Mouse (Mus musculus) R1 (cell line): ENCODE data around the gene Rbks.
A peak's percentile ranks its signal among the peaks of the same experiment; 100 is the strongest.
"Not testable (repeated sequence)": the region's sequence is repeated elsewhere in the genome, so short reads cannot be mapped to it uniquely, and the experiment has no call there.

Experiments
- DNase-seq: peaks from one replicate; pipeline ENCODE4 v3.0.0-alpha.2; 2018; ENCODE audit warnings: low read depth, low spot score

Gene Rbks

DNA sequence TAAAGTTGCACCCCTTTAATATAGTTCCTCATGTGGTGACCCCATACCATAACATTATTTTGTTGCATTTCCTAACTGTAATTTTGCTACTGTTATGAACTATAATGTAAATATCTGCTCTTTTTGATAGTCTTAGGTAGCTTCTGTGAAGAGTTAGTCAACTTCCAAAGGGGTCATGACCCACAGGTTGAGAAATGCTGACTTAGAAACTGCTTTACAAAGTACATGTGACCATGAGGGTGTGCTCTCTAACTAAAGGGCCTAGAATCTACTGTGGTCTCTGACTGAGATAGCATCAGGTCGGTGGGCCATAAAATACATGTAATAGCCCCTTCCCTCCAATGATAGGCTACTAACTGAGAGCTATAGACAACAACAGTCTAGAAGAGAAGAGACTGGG is 19.4 kb downstream of the Rbks start:
- DNase-seq, result no peak

DNA sequence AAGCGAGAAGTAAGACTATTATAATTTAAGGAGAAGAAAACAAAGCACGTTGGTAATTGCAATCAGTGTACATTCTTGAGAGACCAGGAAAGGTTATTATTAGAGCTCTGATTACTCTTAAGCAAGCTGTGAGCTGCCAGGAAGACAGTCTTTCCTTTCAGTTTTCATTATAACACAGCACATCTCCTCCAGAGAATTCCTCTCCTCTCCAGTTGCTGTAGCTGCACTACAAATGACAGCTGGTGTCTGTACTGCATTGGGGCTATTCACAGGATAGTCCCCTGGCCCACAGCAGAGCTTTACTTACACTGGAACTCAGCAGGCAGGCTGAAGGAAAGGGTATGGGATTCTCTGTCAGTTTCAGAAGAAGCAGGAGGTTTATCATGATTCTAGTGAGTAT is 24.0 kb downstream of the Rbks start:
- no peak for DNase-seq

DNA sequence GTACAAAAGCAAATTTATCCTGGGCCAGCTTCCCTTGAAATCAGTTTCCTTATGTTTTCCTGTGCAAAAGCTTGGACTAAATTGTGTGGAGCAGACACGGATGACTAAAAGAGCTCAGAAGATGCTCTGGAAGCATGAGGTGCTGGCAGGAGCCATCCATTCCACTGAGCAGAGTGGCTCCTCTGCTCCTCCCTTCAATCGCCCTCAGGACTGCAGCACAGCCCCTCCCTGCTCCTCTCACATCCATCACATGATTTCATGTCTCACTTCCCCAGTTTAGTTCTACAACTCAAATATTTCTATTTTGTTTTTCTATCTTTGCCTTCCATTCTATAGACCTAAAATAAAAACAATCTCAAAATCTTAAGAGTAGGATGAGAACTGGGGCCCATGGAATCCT is 26.3 kb downstream of the Rbks start:
- DNase-seq, result no peak

DNA sequence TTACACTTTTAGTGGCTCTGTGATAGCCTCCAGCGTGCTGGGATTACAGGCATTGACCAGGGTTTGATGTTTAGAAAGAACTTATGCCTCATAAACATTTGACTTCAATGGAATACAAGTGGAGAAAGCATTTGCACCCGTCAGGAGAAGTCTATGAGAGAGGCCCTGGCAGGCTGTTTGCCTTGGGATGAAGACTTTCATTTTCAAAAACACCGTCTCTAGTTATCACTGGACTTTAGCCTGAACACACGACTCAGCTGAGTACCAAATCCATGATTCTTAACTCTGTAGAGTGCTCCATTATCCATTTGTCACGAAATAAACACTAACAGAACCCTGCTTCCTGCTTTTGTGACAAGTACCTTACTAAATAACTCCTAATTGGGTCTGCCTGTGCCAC is 27.4 kb downstream of the Rbks start:
- DNase-seq, result no peak

DNA sequence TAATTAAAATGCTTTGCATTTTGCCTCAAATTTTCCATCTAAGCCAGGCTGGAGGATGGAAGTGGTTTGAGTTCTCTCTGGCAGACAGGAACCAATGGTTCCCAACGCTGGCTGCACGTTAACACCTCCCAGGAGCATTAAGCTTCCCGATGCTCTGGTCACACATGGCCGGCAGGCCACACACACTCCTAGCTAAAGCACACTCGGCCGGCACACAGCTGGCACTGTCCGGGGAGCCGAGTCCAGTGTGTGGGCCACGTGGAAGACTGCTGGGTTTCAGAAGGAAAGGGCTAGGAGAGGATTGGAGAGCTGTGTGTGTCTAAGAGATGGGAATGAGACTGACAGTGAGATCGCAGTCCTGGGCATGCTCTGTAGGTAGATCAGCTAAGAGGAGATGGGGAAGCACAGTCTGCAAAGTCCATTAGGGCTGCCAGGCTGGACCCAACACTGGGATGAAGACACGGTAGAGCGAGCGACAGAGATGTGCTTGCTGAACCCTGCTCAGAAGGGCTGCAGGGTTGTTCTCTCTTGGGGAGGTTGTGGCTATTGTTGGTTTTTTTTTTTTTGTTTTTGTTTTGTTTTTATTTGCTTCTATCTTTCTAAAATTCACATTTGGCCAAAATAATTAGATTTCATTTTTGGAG is 29.0 kb downstream of the Rbks start:
- peak; percentile 7 for DNase-seq

DNA sequence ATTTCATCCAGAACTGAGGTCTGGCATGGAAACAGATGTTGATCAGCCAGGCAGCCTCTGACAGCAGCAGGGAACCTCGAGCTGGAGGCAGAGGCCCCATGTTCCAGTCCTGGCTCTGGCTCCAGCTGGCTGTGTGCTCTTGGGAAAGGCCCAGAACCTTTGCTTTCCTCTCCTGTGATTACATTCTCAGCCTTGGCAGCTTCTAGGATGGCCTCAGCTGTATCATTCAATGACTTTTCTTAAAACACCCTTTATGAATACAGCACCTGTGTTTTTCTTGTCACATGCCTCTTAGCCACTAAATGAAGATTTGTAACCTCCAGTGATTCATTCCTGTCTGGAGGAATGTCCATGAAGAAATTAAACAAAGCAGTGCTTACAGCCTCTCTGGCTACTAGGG is 31.3 kb downstream of the Rbks start:
- DNase-seq, result no peak

DNA sequence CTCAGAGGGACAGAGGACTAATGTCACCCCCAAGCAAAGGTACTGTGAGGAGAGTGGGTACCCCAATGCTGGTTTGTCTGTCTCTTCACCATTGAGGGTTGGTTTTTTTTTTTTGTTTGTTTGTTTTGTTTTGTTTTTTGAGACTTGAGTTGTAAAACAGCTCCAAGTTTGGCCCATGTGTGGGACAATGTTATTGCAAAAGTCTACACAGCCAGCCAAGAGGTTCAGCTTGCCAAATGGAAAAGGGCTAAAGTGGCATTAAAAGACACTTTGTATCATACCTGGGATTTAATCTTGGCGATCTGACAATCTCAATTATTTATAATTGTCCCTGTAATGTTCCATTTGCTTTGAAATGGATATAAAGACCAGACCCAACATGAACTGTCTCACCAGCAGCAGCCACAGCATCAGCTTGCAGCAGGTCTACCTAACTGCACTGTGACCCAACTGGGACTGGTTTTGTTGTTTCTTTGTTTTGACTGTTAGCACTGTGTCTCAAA is 41.7 kb downstream of the Rbks start:
- no peak for DNase-seq

DNA sequence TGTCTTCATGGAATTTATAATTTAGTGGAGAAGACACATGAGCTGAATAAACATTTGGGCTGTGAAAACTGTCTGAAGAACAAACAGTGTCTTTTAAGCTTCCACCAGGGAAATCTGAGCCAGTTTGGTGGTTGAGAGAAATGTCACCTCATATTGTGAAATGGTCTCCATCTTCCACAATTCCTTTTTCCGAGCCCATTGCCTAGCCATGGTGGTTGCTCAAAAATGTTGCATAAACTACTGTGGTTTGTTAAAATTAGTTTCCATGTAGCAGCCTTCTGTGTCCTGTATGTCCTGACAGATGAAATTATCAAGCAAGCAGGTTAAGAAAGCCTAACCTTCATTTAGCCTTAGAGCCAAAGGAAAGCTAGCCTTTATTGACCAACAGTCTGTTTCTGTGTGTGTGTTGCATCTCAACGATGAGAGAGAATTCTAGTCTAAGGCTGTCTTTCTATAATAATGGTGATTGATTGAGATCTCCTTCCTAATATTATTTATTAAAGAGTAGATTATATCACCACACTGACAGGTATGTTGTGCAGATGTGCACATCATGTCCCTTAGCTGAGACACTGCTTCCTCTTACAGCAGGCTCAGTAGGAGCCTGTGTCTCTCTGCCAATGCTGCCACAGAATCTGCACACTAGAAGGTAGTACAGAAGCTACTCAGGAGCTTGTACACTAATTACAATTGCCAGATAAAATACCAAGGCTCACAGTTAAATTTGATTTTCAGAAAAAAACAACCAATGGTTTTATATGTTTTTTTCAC is 46.7 kb downstream of the Rbks start:
- DNase-seq, result no peak

DNA sequence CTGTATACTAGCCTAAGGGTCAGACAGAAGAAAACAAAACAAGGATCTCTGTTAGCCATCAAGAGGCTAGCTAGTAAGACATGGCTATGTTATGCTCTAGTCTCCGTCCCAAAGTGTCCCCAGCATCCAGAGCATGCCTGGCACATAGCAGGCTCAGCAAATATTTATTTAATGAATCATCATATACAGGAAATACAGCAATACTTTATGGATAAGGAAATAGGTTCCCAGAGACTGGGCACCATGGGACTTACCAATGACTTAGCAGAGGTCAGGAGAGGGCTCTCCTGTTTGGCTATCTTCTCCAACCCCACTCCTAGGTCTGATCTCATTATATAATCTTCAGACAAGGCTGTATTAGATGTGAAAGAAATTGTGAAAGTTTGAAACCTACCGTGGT is 50.1 kb downstream of the Rbks start:
- DNase-seq, result no peak

DNA sequence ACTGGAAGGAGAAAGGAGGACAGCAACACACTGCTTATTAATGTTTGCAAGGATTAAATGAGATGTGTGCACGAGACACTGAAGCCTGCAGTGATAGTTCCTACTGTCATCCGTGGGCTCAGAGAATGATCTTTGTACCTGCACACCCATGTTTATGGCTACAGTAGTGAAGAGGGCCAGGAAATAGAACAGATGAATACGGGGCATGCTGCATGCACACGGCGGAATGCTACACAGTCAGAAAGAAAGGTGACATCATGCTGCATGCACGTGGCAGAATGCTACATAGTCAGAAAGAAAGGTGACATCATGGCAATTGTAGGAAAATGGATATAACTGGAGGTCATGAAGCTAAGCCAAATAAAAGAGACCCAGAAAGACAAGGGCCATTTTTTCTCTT is 50.9 kb downstream of the Rbks start:
- DNase-seq, result no peak

DNA sequence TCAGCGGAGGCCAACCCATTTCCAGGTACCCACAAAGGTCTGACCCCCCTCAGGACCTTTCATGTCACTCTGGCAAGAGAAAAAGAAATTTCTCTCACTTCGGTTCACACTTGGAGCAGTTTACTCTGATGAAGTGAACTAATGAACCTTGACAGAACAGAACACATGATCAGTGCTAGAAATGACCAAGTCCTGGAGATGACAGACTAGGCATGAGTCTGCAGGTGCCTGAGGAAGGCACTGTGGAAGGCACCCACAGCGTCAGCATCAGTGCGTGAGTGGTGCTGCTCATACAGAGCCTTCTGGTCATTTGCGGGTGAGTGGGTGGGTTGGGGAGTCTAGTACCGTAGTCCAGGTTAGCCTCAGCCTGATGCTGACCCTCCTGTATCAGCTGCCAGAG is 51.6 kb downstream of the Rbks start:
- DNase-seq, result no peak

DNA sequence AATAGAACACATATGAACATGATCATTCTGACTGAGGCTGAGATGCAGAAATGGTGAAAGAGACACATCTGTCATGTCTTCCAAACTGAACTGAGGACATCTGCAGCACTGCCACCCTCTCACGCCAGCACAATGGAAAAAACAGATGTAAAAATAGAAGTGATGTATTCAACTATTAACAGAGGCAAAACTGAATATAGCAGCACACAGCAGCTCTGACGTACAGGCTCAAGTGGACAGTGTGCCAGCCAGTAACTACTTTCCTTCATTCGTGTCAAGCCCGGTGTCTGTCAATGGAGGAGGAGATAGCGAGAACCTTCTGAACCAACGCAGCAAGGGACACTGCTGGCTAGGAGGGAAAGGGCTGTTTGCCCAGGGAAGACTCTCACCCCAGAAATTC is 52.6 kb downstream of the Rbks start:
- no peak for DNase-seq

DNA sequence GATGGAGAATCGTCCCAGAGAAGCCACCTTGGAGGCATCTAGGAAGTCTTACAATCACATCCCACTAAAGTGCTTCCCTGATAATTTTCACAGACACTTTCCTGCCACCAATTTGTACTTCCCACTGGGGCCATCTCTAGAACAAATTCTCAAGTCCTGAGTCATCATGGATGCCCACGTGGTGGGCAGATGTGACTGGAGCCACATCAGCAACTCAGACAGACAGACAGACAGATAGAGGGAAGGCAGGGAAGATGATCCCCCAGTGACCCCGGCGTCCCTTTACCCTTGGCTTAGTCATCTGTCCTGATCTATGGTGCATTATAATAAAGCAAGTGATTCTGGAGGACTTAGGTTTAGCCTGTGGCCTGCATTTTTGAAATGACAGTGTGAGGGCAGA is 53.2 kb downstream of the Rbks start:
- no peak for DNase-seq

DNA sequence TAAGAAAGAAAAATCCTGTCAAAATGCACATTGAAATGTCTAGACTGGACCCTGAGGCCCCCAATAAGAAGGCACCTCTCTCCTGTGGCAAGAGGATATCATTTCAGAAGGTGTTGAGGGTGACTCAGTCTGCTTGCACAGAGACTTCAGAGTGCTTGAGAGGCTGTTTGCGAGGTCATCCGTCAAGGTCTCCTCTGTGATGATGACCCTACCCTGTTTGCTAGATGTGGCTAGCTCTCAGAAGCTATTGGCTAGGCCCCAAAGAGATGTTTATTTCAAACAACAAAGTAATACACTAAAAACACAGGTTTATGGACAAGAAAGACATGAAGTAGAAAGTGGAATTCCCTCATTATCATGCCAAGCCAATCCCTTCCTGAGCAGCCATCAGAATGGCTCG is 55.1 kb downstream of the Rbks start:
- DNase-seq, result no peak

DNA sequence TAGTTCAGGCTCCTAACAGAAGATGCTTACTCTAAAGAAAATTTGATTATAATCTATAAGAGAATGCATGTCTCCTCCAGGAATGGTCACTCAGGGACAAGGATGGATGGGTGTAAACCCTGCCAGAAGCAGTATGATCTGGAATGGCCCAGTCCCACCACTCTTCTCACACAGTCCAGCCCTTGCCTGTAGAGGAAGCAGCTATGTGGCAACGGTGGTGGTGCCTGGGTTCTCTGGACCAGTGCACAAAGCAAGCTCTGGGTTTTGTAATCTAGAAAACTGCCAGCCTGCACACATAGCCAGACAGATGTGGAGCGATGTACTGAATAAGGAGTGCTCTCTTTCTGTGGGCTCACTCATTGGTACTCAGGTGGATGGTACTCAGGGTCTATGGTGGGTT is 56.9 kb downstream of the Rbks start:
- no peak for DNase-seq

DNA sequence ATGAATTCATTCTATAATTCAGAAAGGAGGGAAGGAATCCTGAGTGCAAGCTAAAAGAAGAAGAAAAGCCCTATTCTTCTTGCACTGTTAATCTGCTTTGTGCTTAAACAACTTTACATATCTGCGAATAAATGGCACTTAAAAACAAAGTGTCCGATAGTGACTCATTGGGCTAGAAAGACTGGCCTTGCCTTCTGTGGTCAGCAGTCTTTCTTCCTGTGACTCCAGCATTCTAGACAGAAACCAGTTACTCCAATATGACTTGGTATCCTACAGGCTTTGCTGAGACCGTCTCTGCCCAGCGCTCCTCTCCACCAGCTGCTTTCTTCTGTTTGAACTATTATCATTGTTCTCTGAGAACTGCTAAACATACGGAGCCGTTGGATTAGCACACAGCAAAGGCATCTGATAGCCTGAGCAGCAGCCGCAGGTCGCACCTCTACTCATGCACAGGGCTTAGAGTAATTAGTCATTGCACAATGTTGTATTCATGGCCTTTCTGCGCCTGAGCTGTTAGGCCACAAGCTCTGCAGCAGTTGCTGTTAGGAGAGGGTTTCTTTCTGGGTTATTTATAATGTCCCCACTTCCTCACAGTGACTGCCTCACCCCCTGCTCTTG is 60.7 kb downstream of the Rbks start:
- no peak for DNase-seq

DNA sequence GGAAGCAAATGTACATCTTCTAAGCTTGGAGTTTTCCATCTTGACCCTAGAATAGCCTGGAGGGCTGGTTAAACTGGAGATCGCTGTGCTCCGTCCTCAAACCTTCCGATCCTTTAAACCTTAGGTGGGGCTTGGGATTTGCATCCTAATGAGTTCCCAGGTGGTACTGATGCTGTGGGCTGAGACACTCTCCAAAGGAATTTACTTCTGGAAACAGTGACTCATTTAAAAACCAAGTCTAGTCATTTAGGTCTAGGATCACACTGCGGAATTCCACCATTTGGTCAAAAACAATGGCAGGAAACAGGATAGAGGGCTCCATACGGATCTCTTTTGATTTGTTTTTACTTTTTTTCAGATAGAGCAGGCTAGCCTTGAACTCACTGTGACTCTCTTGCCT is 62.7 kb downstream of the Rbks start:
- peak; percentile 96 for DNase-seq

DNA sequence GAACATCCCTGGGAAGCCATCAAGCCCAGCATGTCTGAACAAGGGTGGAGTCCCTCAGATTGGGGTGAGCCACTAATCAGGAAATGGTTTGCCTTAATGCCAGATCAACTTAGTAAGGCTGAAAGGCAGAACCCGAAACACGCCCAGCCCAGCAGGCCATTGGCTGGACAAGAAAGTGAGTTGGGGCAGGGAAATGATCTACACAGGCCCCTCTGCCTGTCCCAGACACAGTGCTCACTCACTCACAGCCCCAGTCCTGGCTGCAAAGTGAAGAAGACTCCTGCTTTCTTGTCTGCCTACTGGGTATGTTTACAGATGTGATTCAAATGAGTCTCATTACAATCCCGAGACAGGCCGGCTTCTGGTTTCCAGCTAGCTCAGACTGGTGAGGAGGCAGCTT is 63.3 kb downstream of the Rbks start:
- DNase-seq, result peak; percentile 89

DNA sequence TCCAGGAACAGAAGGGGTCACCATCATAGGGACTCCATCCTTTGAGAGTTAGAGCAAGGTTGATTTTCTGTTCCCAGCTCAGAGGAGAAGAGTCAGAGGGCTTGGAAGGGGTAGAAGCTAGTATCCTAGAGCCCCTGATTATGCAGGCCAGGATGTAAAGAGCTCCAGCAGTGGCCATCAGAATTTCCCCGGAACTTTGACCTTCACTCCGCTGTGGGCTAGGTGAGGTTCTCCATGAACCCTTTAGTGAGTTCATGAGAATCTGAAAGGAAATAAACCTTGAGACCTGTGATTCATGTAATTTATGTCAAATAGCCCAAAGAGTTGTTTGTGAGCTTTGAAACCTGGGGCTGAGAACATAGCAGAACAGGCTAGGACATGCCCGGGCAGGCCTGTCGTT is 66.3 kb downstream of the Rbks start:
- not testable (repeated sequence) for DNase-seq

DNA sequence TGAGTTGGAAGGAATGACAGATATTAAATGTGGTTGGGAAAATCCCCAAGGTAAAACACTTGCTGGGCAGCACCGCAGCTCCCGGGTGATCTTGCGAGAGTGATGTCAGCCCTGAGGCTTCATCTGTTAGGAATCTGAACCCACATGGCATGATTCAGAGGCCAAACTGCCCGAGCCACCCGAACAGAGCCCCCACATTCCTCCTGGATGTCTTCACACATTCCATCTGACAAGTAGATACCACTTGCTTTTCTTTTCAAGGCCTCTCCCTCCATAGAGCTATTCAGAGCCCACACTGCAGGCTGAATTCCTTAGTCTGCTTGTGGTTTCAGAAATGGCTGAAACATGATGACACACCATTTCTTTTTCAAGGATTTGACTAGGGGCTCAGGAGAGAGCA is 67.4 kb downstream of the Rbks start:
- peak; percentile 88 for DNase-seq

DNA sequence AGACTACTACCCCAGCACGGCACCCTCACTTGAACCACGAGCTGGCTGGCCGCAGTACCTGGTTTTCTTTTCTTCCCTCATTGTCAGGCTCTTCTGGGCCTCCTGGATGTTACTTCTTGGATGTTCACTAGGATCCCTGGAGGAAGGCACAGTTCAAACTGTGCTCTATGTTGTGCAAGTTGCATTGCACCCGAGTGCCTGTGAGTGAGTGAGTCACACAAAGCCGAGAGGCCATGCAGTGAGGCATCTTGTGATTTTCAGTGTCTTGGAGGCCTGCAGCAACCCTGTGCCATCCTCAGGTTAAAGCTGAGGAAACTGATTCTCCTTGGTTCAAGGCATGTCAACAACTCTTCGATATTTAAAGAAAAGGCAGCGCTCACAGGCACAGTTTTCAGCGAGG is 68.9 kb downstream of the Rbks start:
- no peak for DNase-seq

DNA sequence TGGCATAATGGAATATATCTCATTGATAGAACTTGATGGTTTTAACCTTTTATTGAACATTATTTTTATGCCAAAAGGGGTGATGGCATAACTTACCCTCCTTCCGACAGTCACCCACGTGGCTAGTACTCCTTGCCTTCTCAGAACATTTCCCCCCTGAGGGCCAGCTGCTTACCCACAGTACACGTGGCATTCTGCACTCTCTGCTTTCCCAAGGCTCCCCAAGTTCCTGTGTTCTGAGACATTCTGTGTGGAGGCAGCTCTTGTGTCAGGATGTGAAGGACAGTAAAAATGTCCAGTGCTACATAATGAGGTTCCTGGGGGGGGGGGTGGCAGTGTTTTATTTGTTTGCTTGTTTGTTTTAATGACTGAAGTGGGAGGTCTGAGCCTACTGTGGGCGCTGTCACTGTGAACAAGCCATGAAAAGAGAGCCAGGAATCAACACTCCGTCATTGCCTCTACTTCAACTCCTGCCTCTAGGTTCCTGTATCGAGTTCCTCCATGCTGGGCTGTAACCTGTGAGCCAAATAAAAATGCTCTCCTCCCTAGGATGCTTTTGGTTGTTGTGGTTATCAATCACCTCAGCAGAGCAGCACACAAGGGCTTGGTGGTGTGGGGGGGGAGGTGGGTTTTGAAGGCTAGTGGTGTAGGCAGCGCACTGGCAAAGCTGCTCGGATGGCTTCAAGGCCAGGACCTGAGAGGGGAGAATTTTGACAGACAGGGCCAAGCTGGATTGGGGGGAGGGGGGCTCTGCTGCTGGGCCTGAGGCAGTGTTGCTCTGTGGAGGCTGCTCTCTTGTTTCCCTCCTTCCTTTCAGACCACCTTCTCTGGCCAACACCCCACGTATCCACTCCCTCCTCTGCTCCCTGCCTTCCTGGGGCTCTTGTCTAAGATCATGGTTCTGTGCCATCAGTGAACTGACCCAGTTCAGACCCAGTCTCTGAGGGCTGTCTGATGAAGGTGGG is 69.6 kb downstream of the Rbks start:
- no peak for DNase-seq
